Mouse (Mus musculus) midbrain, postnatal 0 days (tissue): ENCODE measurements around the gene Nphs1. TPM values are rescaled to one million over a fixed set of nuclear protein-coding genes. Genes with fewer than 3 reads are reported as not detected.
A peak's percentile ranks its signal among the peaks of the same experiment; 100 is the strongest.

Experiments
- ATAC-seq: fragments of 200-750 bp; cut with Nextera tagmentation; 2 replicates; pipeline ENCODE4 v1.8.0; 2017; ENCODE audit warnings: moderate number of reproducible peaks, mild to moderate bottlenecking, moderate TSS enrichment, moderate library complexity; ENCODE audit not compliant: low FRiP score
- DNase-seq: peaks from one replicate; pipeline ENCODE4 v3.0.0-alpha.2; 2015; ENCODE audit warnings: low spot score
- H3K27ac ChIP-seq: fragments of 300-500 bp; sonication (generic); 2 replicates; pipeline ENCODE4 v1.5.1; 2014; ENCODE audit warnings: low read depth, mild to moderate bottlenecking, low read length, mixed read lengths
- H3K27me3 ChIP-seq: fragments of 300-500 bp; sonication (generic); 2 replicates; pipeline ENCODE4 v1.6.1; 2014; ENCODE audit warnings: low read length, control low read depth, mixed read lengths; ENCODE audit not compliant: insufficient read depth
- H3K36me3 ChIP-seq: fragments of 300-500 bp; sonication (generic); 2 replicates; pipeline ENCODE4 v1.6.1; 2014; ENCODE audit warnings: low read length, control low read depth, mixed read lengths; ENCODE audit not compliant: insufficient read depth
- H3K4me1 ChIP-seq: fragments of 300-500 bp; sonication (generic); 2 replicates; pipeline ENCODE4 v1.6.1; 2014; ENCODE audit warnings: mild to moderate bottlenecking, control low read depth, antibody characterized with exemption, low read length, mixed read lengths; ENCODE audit not compliant: insufficient read depth
- H3K4me2 ChIP-seq: fragments of 300-500 bp; sonication (generic); 2 replicates; pipeline ENCODE4 v1.6.1; 2014; ENCODE audit warnings: low read depth, mild to moderate bottlenecking, low read length, mixed read lengths; ENCODE audit not compliant: poor library complexity, severe bottlenecking
- H3K4me3 ChIP-seq: fragments of 300-500 bp; sonication (generic); 2 replicates; pipeline ENCODE4 v1.5.1; 2014; ENCODE audit warnings: low read depth, mild to moderate bottlenecking, low read length, moderate library complexity
- H3K9ac ChIP-seq: fragments of 300-500 bp; sonication (generic); replicated peaks from 2 replicates; pipeline ENCODE4 v1.6.1; 2014; ENCODE audit warnings: mild to moderate bottlenecking, low read length, moderate library complexity, mixed read lengths; ENCODE audit not compliant: poor library complexity, severe bottlenecking
- H3K9me3 ChIP-seq: fragments of 300-500 bp; sonication (generic); 2 replicates; pipeline ENCODE4 v1.6.1; 2016; ENCODE audit warnings: low read length, control low read depth
- CTCF ChIP-seq: IDR thresholded peaks from 2 replicates; pipeline ENCODE4 v1.5.1; 2016; ENCODE audit warnings: antibody characterized with exemption, mild to moderate bottlenecking
- WGBS: fragments of 180-500 bp; shearing (Covaris S2); extraction: QIAGEN DNeasy Blood & Tissue Kit; methylation state at CpG from one replicate; pipeline ENCODE4 v1.1.7; 2014; 5-methylcytosine and 5-hydroxymethylcytosine counted together
- polyA plus RNA-seq: library from polyadenylated mRNA; unstranded; fragments of >200 nt; fragmentation: Nextera tagmentation; extraction: Ambion mirVana; gene quantifications from 2 replicates; pipeline ENCODE4 v1.2.1, GENCODE M21; 2015
- total RNA-seq: library from RNA; depleted of rRNA; stranded (reverse); fragments of >200 nt; gene quantifications from 2 replicates; pipeline ENCODE4 v1.2.3, GENCODE M21; 2014

The Nphs1 gene
- total and polyA plus RNA-seq, 2 experiments from 2014 or later = 0.11 to 0.33 TPM

- ATAC-seq (no peak), DNase-seq (no peak)
- H3K27me3 ChIP-seq = no peaks in the 10 kb centered on the region
- no peaks in the 10 kb centered on the region for H3K9me3 ChIP-seq
- H3K4me1 ChIP-seq = no peaks in the 10 kb centered on the region
- 74% methylated on average over 10 of the region's 10 CpGs for WGBS
- H3K4me2 ChIP-seq = no peak overlapping the region
- no peak overlapping the region for H3K9ac ChIP-seq
- H3K27ac ChIP-seq = no peak overlapping the region
- peaks cover 28% of the 10 kb centered on the region for H3K36me3 ChIP-seq
- TF ChIP-seq CTCF = no peak
- no peak overlapping the region for H3K4me3 ChIP-seq
These were observed 23.4 kb upstream of the Nphs1 start for GRCm38 (mm10) chr7:30434701-30435100.

- Histone ChIP-seq H3K4me1 (no peaks in the 10 kb centered on the region), H3K27me3 (no peaks in the 10 kb centered on the region), H3K4me3 (no peak overlapping the region), H3K36me3 (peaks cover 33% of the 10 kb centered on the region), H3K4me2 (no peak overlapping the region), H3K9ac (no peak overlapping the region), H3K27ac (no peak overlapping the region), H3K9me3 (no peaks in the 10 kb centered on the region)
- no peak for TF ChIP-seq CTCF
- ATAC-seq (no peak), DNase-seq (no peak)
- WGBS = 57% methylated on average over 9 of the region's 9 CpGs
These were observed 23.0 kb upstream of the Nphs1 start for GRCm38 (mm10) chr7:30435156-30435555.

GRCm38 (mm10) chr7:30436879-30437278, 21.2 kb upstream of the Nphs1 start:
- DNase-seq = no peak
- Histone ChIP-seq H3K4me2 (no peak overlapping the region), H3K9ac (no peak overlapping the region), H3K27me3 (no peaks in the 10 kb centered on the region), H3K4me3 (no peak overlapping the region), H3K36me3 (peaks cover 40% of the 10 kb centered on the region), H3K9me3 (no peaks in the 10 kb centered on the region), H3K4me1 (no peaks in the 10 kb centered on the region), H3K27ac (no peak overlapping the region)
- no peak for ATAC-seq
- 25% methylated on average over 10 of the region's 10 CpGs for WGBS
- TF ChIP-seq CTCF = no peak

GRCm38 (mm10) chr7:30439734-30440133, 18.4 kb upstream of the Nphs1 start:
- H3K27me3 ChIP-seq = no peaks in the 10 kb centered on the region
- peaks cover 48% of the 10 kb centered on the region for H3K36me3 ChIP-seq
- H3K9me3 ChIP-seq = no peaks in the 10 kb centered on the region
- no peak overlapping the region for H3K4me2 ChIP-seq
- no peak overlapping the region for H3K27ac ChIP-seq
- ATAC-seq (no peak), DNase-seq (no peak)
- WGBS = 81% methylated on average over 13 of the region's 13 CpGs
- no peaks in the 10 kb centered on the region; the same call in 1 of the 2 replicates for H3K4me1 ChIP-seq
- TF ChIP-seq CTCF = no peak
- no peak overlapping the region for H3K9ac ChIP-seq
- no peak overlapping the region for H3K4me3 ChIP-seq

GRCm38 (mm10) chr7:30440697-30441096, 17.4 kb upstream of the Nphs1 start:
- H3K36me3 ChIP-seq = peaks cover 39% of the 10 kb centered on the region
- H3K9ac ChIP-seq = no peak overlapping the region
- no peak overlapping the region for H3K4me2 ChIP-seq
- H3K27ac ChIP-seq = no peak overlapping the region
- H3K9me3 ChIP-seq = no peaks in the 10 kb centered on the region
- no peaks in the 10 kb centered on the region for H3K27me3 ChIP-seq
- TF ChIP-seq CTCF = peak; percentile 85
- DNase-seq (peak; percentile 65), ATAC-seq (no peak)
- H3K4me1 ChIP-seq = no peaks in the 10 kb centered on the region; the same call in 1 of the 2 replicates
- H3K4me3 ChIP-seq = no peak overlapping the region
- 23% methylated on average over 4 of the region's 5 CpGs for WGBS

- peak; percentile 66 for DNase-seq
- Histone ChIP-seq H3K27me3 (no peaks in the 10 kb centered on the region), H3K9me3 (no peaks in the 10 kb centered on the region), H3K4me2 (peak overlapping the region; percentile 78), H3K36me3 (peaks cover 28% of the 10 kb centered on the region), H3K27ac (peak overlapping the region; percentile 96; the same call in 1 of the 2 replicates), H3K9ac (no peak overlapping the region; the same call in 1 of the 2 replicates), H3K4me3 (peak overlapping the region; percentile 73), H3K4me1 (peaks cover 3% of the 10 kb centered on the region; the same call in 1 of the 2 replicates)
- 15% methylated on average over 9 of the region's 9 CpGs for WGBS
- no peak for TF ChIP-seq CTCF
- no peak for ATAC-seq
These were observed 14.4 kb upstream of the Nphs1 start for GRCm38 (mm10) chr7:30443696-30444095.
